Mouse (Mus musculus) G1E (cell line): Measurements from ENCODE around the gene Tbata. TPM values are rescaled to one million over a fixed set of nuclear protein-coding genes. Genes with fewer than 3 reads are reported as not detected.

Source experiments
- ATAC-seq: 2 replicates; pipeline ENCODE4 v1.8.0; 2016; ENCODE audit warnings: mild to moderate bottlenecking; ENCODE audit not compliant: insufficient number of reproducible peaks, poor library complexity, low FRiP score, severe bottlenecking; ENCODE audit errors: extremely low read depth
- DNase-seq: peaks from one replicate; pipeline ENCODE4 v3.0.0; 2012; ENCODE audit warnings: low spot score
- H3K27me3 ChIP-seq: 2 replicates; pipeline ENCODE4 v1.6.1; 2012; ENCODE audit warnings: mild to moderate bottlenecking, low read length, inconsistent platforms; ENCODE audit not compliant: insufficient read depth
- H3K36me3 ChIP-seq: replicated peaks from 2 replicates; pipeline ENCODE3; 2012; ENCODE audit warnings: mild to moderate bottlenecking, inconsistent platforms
- H3K4me1 ChIP-seq: 2 replicates; pipeline ENCODE4 v1.6.1; 2012; ENCODE audit warnings: low read depth, low read length, inconsistent platforms, mixed read lengths; ENCODE audit not compliant: insufficient read depth
- H3K4me3 ChIP-seq: 2 replicates; pipeline ENCODE4 v1.5.1; 2012; ENCODE audit warnings: low read depth, mild to moderate bottlenecking, inconsistent platforms, low read length, moderate library complexity, mixed read lengths
- H3K9me3 ChIP-seq: replicated peaks from 2 replicates; pipeline ENCODE4 v1.6.1; 2012; ENCODE audit warnings: inconsistent platforms
- CTCF ChIP-seq: IDR thresholded peaks from 2 replicates; pipeline ENCODE4 v1.5.1; 2012; ENCODE audit warnings: low read depth, low read length, inconsistent platforms, mixed read lengths
- GATA1 ChIP-seq: IDR thresholded peaks from 2 replicates; pipeline ENCODE4 v1.6.1; 2012; ENCODE audit warnings: borderline replicate concordance, low read length, inconsistent platforms, mixed read lengths
- GATA2 ChIP-seq: IDR thresholded peaks from 2 replicates; pipeline ENCODE4 v1.6.1; 2012; ENCODE audit warnings: low read depth, low read length, inconsistent platforms, borderline replicate concordance
- POLR2AphosphoS5 ChIP-seq: IDR thresholded peaks from 2 replicates; pipeline ENCODE4 v1.6.1; 2012; ENCODE audit warnings: low read depth, low read length, inconsistent platforms; ENCODE audit not compliant: insufficient replicate concordance
- TAL1 ChIP-seq: conservative IDR thresholded peaks from 2 replicates; pipeline ENCODE4 v1.6.1; 2012; ENCODE audit warnings: low read depth, low read length, inconsistent platforms, mixed read lengths
- polyA plus RNA-seq: library from polyadenylated mRNA; stranded (reverse); fragments of >175 nt; gene quantifications from 2 replicates; pipeline ENCODE4 v1.2.3, GENCODE M21; 2012
- total RNA-seq, 2 experiments: library from RNA; stranded (forward) in 1 of 2; stranded (reverse) in 1 of 2; fragments of 200-1000 nt in 1 of 2; fragments of >200 nt in 1 of 2; fragmentation: Nextera tagmentation in 1 of 2; gene quantifications; 2 replicates each; pipeline ENCODE4 v1.2.3; 2014 to 2017

Tbata gene
- total and polyA plus RNA-seq, 3 experiments: not detected

DNA sequence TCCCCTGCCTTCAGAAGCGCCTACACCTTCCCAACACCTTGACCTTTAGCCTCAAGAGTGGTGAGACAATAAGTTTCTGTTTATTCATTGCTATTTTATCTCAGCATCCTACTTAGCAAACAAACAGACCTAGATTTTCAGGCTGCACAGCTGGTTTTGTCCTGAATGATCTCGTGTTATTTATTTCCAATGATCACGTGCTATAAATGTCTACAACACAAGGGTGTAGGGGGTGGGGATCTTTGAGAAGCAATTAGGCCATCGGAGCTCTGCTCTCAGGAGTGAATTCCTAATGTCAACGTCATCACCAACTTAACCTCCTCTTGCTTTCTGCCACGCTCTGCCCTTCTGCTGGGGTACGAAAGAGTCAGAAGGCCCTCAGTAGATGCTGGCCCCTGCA is 11.7 kb upstream of the Tbata start:
- Histone ChIP-seq H3K4me3 (no peak overlapping the region), H3K36me3 (no peaks in the 10 kb centered on the region), H3K27me3 (no peaks in the 10 kb centered on the region), H3K9me3 (peaks cover 13% of the 10 kb centered on the region), H3K4me1 (no peaks in the 10 kb centered on the region)
- no peak for ATAC-seq
- TF ChIP-seq GATA1 (no peak), TAL1 (no peak)
- DNase-seq: no peak

DNA sequence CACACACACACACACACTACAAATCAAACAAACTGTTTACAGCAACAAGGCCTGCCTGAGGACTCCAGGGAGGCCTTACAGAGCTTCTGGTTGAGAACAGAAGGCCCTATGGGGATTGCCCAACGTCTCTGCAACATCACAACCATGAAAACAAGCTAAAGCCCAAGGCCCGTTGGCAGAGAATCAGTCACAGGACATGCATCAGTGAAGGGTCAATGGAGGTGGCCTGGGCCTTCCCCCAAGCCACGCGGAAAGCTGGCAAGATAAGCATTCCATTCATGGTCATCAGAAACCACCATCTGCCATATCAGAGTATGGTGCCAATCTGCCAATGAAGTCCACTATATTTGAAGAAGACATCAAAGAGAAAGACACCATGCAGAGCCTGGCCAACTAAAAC is 11.1 kb upstream of the Tbata start:
- DNase-seq (no peak), ATAC-seq (no peak)
- H3K4me3 ChIP-seq: no peak overlapping the region
- no peaks in the 10 kb centered on the region for H3K27me3 ChIP-seq
- TF ChIP-seq TAL1: no peak
- no peaks in the 10 kb centered on the region for H3K4me1 ChIP-seq
- no peaks in the 10 kb centered on the region for H3K36me3 ChIP-seq
- H3K9me3 ChIP-seq: peaks cover 13% of the 10 kb centered on the region

- Histone ChIP-seq H3K27me3 (no peaks in the 10 kb centered on the region), H3K36me3 (no peaks in the 10 kb centered on the region), H3K4me1 (no peaks in the 10 kb centered on the region), H3K4me3 (no peak overlapping the region), H3K9me3 (peaks cover 13% of the 10 kb centered on the region)
- no peak for ATAC-seq
- DNase-seq: no peak
- no peak for TF ChIP-seq GATA1
- no peak for TF ChIP-seq CTCF
- TF ChIP-seq POLR2AphosphoS5: no peak
These were observed 9.4 kb upstream of the Tbata start for GRCm38 (mm10) chr10:61162366-61162765.

DNA sequence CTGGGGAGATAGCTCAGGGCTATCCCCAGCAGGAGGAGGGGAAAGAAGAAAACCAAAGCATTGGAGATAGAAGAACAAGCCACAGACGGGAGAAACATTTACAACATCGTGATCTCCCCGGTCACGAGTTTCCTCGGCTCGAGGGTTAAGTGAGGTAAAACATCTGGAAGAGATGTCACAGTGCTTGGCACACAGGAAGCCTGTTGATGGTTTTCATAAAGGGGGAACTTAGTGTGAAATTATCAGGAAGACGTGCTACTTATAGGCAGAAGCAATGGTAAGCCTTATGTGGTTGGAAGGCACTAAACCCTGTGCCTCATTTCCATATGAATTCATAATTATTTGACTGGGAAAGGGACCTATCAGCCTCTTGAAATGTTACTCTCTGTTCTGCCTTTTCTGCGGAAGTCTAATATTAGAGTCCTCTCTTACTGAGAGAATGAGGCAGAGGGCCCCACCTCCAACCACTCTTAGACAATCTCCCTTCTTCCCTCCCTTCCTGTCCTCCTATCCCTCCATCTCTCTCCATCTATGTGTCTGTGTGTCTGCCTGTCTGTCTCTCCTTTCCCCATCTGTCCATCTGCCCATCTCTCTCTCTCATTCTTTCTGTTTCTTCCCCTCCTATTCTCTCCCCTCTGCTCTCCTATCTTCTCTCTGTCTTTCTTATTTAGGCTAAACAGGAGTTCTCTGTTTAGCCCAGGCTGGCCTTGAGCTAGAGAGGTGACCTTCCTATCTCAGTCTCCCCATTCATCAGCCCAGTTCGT is 4.2 kb upstream of the Tbata start:
- Histone ChIP-seq H3K9me3 (peaks cover 2% of the 10 kb centered on the region), H3K27me3 (no peaks in the 10 kb centered on the region), H3K4me1 (no peaks in the 10 kb centered on the region), H3K4me3 (no peak overlapping the region), H3K36me3 (no peaks in the 10 kb centered on the region)
- ATAC-seq (no peak), DNase-seq (no peak)
- TF ChIP-seq POLR2AphosphoS5: no peak
- no peak for TF ChIP-seq CTCF
- no peak for TF ChIP-seq GATA2
- no peak for TF ChIP-seq GATA1

- no peak for TF ChIP-seq CTCF
- no peak for TF ChIP-seq TAL1
- Histone ChIP-seq H3K4me3 (no peak overlapping the region), H3K9me3 (peaks cover 2% of the 10 kb centered on the region; the same call in 1 of the 2 replicates), H3K36me3 (no peaks in the 10 kb centered on the region), H3K4me1 (no peaks in the 10 kb centered on the region), H3K27me3 (no peaks in the 10 kb centered on the region)
- no peak for ATAC-seq
- no peak for DNase-seq
These were observed 3.4 kb upstream of the Tbata start for GRCm38 (mm10) chr10:61168393-61168792.

GRCm38 (mm10) chr10:61172496-61172895 is 742 bp downstream of the Tbata start:
- H3K27me3 ChIP-seq: no peaks in the 10 kb centered on the region
- no peak for DNase-seq
- no peak for ATAC-seq
- TF ChIP-seq POLR2AphosphoS5 (no peak), GATA2 (no peak), GATA1 (no peak), CTCF (no peak), TAL1 (no peak)
- H3K9me3 ChIP-seq: peaks cover 15% of the 10 kb centered on the region
- no peak overlapping the region for H3K4me3 ChIP-seq
- no peaks in the 10 kb centered on the region for H3K36me3 ChIP-seq
- no peaks in the 10 kb centered on the region for H3K4me1 ChIP-seq

DNA sequence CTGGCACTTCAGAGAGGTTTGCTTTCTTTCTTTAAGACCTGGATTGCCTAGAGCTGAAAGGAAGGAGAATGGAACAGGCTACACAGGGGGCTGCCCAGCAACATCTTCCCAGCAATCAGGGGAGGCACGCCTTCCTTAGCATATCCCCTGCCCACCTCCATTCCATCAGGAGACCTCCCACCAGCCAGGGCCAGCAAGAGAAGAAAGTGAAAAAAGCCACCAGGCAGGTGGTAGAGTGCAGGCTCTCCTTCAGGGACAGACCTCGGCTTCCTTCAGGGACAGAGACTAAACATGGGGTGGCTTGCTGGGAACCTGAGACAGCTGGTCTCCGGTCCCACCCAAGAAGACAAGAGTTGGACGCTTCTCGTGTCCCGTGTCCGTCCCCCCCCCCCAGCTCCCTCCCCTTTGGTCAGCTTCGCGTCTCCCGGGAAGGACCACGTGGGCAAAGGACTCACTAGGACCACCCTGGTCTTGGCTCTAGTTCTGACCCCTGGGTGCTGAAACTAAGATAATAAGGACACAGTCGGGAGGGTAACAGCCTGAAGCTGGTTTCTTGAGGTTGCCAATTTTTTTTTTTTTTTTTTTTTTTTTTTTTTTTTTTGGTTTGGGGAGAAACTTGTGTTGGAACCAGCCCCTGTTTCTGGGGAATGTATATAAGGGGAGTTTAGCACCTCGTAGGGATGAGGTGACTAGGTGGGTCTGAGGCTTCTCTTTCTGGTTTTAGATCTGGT is 3.1 kb downstream of the Tbata start:
- Histone ChIP-seq H3K36me3 (no peaks in the 10 kb centered on the region), H3K9me3 (peaks cover 31% of the 10 kb centered on the region), H3K4me1 (no peaks in the 10 kb centered on the region), H3K4me3 (no peak overlapping the region), H3K27me3 (no peaks in the 10 kb centered on the region)
- no peak for TF ChIP-seq GATA2
- TF ChIP-seq CTCF: no peak
- TF ChIP-seq POLR2AphosphoS5: no peak
- TF ChIP-seq TAL1: no peak
- no peak for TF ChIP-seq GATA1
- ATAC-seq (no peak), DNase-seq (no peak)
